Mouse (Mus musculus) cerebellum, postnatal 25 days (tissue): ENCODE results near the gene Vav1.
A peak's percentile ranks its signal among the peaks of the same experiment; 100 is the strongest.
"Not testable (repeated sequence)": the region's sequence is repeated elsewhere in the genome, so short reads cannot be mapped to it uniquely, and the experiment has no call there.

ENCODE experiments used
- DNase-seq, 2 experiments: peaks; one replicate each; pipeline ENCODE4 v3.0.0; 2021; ENCODE audit warnings: mixed read lengths in 2 of 2

Gene Vav1

DNA sequence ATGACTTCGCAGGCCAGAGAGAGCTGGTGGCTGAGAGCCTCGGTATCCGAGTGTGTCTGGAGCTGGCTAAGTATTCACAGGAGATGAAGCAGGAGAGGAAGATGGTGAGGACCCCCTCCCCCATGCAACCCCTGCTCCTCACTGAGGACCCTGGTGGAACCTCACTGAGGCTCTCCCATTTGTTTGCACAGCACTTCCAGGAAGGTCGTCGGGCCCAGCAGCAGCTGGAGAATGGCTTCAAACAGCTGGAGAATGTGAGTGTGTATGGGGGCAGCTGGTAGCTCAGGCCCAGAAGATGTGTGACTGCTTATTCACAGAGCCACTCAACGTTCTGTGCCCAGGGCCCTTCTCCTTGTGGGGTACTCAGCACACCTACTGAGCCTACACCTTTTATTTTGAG is 25.6 kb upstream of the Vav1 start:
- no peak for DNase-seq

DNA sequence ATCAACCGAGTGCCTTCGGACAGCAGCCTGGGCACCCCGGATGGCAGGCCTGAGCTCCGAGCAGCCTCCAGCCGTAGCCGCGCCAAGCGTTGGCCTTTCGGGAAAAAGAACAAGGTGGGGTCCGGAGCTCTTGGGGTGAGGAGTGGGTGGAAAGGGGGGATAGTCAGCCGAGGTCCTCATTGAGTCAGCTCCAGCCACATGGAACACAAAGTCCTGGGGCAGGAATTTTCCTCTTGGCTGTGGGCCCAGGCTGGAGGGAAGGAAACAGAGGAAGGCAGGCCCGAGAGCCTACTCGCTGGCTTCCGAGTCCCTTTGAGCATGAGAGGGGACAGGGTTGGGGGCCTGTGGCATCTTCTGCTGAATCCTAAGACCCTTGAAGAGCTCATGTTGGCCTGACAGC is 23.5 kb upstream of the Vav1 start:
- DNase-seq = no peak

DNA sequence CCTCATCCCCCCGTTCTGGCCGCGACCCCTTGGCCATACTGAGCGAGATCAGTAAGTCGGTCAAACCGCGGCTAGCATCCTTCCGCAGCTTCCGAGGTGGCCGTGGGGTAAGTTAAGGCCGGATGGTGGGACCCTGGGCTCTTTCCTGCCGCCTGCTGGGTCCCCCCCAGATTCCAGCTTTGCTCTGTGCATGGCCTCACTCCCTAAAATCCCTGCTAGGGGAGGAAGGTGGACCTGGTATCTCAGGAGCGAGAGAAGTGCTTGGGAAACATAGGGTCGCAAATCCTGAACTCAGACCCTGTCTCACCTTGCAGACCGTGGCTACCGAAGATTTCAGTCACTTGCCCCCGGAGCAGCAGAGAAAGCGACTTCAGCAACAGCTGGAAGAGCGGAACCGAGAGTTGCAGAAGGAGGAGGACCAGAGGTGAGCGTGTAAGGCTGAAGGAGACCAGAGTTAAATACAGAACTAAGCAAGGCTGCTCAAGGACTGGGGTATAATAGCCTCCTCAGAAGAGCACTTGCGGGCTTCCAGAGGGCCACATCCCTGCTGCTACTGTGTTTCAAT is 21.9 kb upstream of the Vav1 start:
- DNase-seq = no peak

DNA sequence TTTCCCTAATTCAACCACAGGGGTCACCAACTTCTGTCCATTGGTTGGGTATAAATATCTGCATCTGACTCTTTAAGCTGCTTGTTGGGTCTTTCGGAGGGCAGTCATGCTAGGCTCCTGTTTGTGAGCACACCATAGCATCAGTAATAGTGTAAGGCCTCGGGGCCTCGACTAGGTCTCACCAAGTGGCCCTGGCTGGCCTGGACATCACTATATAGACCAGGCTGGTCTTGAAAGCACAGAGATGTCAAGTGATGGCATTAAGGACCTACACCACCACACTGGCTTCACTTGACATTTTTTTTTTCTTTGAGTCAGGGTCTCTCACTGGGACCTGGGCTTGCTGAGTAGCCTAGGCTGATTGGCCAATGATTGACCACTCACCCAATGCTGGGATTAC is 20.7 kb upstream of the Vav1 start:
- no peak for DNase-seq

DNA sequence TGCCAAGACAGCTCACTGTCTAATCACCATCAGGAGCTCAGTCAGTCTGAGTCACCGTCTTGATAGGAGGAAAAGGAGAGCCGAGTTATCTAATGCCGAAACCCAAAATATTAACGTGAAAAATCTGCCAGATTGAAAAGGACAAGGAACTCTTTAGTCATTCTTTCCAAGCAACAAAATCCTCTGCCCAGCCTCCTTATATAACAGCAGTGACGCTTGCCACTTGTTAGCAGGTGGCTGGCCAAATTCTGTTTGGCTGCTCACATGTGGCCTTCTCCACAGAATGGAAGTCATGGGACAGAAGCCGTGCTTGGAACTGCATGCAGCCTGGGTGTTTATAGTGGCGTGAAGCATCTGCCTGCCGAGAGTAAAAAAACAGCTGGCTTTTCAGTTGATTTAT is 19.2 kb upstream of the Vav1 start:
- no peak for DNase-seq

DNA sequence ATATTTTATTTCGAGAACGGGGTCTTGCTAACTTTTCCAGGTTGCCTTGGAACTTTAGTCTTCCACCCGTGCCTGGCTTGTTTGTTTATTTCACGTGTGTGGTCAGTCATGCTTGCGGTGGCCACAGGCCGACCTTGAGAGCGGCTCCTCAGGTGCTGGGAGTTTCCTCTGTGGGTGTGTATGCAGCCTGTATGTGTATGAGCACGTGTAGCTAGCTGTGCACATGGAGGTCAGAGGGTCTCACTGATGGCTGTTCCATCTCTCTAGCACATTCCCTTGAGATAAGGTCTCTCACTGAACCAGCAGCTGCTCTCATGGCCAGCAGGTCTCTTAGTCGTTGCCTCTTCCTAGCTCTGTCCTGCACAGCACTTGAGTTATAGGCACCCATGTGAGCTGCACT is 18.5 kb upstream of the Vav1 start:
- no peak for DNase-seq

DNA sequence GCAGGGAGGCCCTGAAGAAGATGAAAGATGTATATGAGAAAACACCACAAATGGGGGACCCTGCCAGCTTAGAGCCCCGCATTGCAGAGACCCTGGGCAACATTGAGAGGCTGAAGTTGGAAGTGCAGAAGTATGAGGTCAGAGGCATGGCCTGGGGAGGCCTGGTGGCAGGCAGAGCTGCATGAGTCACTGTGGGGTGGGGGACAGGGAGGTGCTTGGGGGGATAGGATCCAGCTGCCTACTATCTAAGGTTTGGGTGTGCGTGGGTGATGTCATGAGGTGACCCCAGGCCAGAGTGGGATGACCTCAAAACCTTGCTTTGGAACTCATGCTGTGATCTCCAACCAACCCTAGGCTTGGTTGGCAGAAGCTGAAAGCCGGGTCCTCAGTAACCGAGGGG is 17.6 kb upstream of the Vav1 start:
- no peak for DNase-seq

DNA sequence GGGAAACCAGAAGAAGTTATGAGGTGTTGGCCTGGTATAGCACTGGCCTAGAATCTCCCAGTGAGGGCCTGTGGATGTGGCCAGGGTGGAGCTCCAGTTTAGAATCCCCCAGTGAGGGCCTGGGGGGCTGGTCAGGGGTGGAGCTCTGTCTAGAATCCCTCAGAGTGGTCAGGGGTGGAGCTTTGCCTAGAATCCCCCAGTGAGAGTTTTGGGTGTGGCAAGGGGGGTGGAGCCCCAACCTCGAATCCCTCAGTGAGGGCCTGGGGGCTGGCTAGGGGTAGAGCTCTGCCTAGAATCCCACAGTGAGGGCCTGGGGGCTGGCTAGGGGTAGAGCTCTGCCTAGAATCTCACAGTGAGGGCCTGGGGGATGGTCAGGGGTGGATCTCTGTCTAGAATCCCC is 17.1 kb upstream of the Vav1 start:
- DNase-seq = no peak

DNA sequence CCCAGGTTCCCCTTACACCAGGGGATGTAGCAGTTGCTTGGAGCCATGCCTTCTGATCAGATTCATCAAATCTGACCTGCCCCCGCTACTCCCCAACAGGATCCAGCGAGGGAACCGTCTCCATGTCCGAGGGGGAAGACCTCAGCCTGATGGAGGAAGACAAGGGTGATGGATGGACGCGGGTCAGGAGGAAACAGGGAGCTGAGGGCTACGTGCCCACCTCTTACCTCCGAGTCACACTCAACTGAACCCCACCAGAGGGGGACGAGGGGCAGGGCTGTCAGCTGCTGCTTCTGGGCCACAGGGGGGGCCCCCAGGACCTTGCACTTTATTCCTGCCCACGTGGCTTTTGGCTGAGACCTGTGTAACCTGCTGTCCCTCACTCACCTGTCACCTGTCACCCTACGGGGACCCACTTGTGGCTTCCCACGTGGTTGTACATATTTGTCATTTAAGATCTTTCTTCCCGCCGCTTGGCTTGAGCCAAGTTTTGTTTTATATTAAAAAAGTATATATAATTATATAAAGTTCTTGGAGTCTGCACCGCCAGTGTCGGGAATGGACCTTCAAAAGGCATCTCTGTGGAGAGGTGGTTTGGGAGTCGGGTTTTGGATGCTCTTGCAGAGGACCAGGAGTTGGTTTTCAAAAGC is 15.9 kb upstream of the Vav1 start:
- DNase-seq = no peak

DNA sequence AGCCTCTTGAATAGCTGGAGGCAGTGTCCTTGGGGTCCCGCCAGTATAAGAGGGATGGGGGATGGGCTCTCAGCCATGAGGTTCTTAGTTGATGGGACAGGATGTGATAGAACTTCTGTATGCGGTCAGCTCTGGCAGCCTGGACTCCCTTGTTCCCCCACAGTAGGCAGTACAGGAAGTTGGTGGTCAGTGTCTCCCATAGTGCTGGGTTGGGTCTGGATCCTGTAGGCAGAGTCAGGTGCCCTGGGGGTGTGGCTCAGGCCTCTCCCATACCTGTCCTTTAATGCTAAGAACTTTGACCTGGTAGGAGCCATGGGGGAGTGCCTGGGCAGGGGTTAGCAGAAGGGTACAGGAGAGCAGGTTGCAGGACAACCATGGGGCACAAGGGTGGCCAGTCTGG is 14.7 kb upstream of the Vav1 start:
- no peak for DNase-seq

DNA sequence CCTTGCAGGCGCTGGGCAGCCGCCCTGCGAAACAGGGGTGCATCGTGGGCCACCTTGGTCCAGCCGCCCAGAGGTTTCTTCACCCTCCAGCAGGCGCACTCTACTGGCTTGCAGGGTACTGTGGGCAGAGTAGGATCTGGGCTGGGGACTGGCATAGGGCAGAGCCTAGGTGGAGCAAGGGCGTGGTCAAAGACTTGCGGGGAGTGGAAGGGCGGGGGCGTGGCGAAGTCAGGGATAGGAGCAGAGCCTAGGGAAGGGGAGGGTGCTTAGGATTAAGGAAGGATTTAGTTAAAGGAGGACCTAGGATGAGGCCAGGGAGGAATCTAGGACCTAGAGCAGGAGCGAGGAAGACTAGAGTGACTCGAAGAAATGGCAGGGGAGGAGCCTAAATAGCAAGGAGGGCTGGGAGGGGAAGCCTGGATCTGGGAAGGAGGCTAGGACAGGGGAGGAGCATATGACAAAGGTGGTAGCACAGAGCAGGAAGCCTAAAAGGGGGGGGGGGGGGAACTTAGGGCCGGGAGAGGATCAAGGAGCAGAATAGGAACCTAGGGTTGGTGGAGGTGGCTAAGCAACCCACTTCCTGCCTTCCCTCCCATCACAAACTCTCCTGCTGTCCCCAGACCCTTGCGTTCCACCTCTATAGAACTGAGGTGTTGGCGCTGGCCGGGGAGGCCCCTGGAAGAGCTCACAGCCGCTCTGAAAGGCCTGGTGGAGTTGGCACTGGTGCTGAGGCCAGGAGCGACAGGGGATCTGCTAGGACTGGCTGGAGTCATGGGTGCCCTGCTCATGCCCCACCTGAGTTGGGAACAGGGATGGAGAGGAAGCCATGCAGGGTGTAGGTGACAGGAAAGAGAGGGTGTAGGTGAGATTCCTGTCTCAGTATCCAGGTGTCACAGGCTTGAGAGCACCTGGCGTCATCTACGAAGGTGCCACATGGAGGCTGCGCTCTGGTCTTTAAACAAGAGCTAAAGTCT is 13.6 kb upstream of the Vav1 start:
- peak; percentile 66 to 84 for DNase-seq

DNA sequence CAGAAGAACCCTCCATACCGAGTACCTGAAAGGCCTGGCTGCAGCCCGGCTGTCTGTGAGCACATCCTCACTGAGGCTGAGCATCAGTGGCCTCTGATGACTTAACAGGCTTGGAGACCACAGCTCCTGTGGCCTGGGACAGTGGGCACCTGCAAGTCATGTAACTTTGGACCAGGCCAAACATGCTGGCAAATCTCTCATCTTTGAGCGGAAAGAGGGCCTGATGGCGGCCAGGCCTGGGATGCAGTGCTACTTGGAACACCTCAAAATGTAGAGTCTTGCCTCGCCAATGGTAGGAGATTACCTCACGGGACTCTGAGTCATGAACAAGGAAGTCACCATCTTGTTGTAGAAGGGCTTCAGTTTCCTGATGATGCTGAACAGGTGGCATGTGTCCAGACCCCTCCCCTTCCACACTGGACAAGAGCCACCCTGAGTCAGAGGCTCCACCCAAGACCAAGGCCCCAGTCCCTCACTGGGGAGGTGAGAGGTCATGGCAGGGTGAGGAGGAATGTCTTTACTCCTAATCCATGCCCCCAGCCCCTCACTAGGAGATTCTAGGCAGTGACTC is 11.3 kb upstream of the Vav1 start:
- DNase-seq = no peak

DNA sequence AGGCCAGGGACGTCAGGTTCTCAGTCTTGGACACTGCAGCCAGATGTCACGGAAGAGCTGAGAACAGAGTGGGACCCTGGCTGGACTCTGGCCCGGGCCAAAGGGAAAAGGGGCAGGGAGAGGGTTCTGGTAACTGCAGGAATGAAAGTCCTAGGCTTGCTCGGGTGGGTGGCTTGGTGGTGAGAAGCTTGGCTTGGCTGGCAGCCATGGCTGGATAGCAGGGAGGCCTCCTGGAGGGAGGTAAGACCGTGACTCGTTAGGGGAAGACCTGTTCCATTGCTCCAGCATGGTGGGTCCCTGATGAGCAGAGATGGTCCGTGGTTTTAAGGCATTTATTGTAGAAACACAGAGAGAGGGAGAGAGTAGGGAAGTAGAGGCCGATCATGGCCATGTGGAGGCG is 7.6 kb upstream of the Vav1 start:
- DNase-seq = no peak

DNA sequence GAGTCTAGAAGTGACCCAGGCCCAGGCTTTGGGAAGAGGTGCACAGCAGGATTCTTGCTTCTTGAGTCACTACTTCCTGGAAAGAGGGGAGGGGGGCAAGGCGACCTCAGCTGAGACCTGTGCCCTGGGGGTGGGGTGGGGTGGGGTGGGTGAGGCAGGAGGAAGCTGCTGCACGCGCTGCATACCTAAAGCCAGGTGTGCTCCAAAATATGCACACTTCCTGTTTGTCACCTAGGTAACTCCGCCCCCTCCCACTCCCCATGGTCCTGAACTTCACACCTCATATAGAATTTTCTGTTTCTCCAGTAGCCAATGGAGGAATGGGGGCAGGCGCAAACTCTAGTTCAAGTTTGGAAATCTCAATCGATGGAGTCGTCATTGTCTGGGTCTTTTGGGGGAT is 5.1 kb upstream of the Vav1 start:
- DNase-seq = no peak

DNA sequence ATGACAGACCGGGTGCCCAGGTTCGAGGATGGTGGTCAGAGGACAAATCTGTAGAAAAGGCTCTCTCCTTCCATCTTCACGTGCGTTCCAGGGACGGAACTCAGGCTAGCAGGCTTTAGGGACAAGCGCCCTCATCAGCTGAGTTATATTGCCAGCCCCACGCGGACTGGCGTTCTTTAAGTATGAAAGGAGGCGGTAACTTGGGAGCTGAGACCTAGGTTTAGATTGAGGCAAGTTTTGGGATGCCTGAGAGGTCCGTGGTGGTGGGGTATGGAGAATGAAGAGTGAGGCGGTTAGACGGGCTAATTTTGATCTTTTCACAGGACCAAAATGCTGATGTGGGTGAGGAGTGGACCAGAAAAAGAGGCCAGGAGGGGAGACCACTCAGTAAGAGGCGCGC is 4.2 kb upstream of the Vav1 start:
- DNase-seq = peak in 1 of 2 experiments; percentile 25

DNA sequence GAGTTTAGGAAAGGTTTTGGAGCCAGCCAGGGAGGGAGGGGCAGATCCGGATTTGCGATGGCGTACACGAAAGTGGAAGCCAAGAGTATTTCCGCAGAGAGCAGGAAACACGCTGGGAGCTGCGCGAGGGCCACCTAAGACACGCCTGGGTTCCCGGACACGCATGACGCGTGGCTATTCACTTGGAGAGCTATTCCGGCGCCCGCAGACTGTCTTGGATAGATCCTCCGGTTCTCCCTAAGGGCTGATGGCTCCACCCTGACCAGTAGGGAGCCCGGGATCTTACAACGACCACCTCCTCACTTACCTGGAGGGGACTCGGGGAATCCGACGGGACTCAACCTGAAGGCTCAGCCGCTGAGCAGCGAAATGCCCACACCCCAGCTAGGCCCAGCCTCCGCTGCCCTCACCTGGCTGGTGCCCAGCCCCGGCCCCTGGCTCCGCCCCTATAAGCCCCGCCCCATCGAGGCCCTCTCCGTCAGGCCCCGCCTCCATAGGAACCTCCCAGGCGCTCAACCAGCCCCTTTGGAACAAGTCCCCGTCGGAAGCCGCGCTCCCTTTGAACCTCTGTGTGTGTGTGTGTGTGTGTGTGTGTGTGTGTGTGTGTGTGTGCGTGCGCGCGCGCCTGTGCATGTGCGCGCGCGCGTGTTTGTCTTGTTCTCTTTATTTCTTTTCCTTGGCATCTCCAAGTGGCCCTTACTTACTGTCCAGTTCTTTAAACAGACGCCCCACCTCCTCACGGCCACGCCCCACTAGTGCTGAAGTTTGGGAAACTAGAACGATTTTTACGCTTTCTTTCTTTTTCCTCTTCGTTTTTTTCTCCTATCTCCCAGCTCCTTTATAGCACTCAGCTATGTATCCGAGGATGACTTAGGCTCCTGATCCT is 3.5 kb upstream of the Vav1 start:
- DNase-seq = peak; percentile 85 to 92

DNA sequence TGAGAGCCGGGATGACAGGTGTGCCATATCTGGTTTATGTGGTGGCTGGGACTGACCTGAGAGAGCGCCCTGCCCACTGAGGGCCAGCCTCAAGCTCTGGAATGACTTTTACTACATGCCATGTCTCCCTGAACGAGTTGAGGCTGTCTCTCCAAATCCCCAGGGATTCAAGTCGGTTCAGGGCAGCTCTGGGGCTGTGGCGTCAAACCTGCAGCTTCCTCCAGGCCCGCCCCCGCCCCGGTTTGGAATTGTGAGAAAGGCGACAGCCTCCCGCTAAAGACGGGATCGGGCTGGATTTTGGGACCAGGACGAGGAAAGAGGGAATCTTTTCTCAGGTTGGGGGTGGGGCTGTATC is 2.9 kb upstream of the Vav1 start:
- DNase-seq = peak; percentile 26 to 28

DNA sequence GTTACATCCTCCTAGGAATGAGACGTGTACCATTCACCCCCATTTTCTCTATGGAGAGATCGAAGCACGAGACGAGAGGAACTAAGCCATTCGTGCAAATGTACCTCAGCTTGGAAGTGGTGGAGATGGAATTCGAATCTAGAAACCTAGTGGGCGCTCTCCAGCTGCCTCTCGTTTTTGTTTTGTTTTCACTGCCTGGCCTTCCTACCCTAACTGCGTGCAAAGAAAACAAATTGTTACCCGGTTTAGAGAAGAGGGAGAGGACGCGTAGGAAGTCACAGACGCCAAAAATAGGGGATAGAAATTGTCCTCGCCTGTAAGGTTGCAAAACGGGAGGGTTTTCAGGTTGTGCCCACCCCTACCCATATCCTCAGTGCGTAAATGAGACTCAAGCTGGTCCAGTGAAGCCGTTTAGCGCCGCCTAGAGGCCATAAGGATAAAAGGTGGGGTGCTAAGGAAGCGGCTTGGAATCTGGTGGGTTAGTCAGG is 2.2 kb upstream of the Vav1 start:
- peak; percentile 78 to 83 for DNase-seq

DNA sequence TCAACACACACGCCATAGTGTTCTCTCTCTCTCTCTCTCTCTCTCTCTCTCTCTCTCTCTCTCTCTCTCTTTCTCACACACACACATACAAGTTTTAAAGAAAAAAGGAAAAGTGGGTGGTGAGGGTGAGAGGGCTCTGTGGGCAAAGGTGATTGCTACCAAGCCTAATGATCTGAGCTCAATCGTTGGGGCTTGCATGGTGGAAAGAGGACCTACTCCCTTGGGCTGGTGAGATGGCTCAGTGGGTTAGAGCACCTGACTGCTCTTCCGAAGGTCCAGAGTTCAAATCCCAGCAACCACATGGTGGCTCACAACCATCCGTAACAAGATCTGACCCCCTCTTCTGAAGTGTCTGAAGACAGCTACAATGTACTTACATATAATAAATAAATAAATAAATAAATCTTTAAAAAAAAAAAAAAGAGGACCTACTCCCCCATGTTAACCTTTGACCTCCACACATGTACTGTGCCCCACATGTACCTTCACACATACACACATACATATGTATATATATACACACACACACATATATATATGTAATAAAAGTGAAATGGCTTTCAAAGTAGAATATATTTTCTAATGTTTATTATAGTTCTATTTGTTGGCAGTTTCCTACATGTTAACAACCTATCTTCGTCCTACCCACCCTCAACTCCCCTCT is 1.2 kb upstream of the Vav1 start:
- not testable (repeated sequence) for DNase-seq

DNA sequence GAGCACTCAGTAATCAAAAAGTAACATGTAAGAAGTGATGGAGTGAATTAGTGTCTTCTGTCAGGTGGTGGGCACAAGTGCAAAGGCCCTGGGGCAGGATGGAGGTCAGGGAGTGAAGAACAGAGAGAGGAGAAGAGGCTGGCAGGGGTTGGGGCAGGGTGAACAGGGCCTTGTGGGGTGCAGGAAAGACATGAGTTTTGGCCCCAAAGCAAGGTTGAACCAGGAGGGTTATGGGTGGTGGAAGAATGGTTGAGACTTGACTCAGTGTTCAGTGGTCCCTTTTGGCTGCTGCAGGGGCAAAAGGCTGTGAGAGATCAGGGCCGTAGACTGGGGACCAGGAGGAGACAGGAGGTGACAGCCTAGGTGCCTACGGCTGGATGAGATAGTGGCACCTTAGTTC is 363 bp upstream of the Vav1 start:
- DNase-seq = no peak

DNA sequence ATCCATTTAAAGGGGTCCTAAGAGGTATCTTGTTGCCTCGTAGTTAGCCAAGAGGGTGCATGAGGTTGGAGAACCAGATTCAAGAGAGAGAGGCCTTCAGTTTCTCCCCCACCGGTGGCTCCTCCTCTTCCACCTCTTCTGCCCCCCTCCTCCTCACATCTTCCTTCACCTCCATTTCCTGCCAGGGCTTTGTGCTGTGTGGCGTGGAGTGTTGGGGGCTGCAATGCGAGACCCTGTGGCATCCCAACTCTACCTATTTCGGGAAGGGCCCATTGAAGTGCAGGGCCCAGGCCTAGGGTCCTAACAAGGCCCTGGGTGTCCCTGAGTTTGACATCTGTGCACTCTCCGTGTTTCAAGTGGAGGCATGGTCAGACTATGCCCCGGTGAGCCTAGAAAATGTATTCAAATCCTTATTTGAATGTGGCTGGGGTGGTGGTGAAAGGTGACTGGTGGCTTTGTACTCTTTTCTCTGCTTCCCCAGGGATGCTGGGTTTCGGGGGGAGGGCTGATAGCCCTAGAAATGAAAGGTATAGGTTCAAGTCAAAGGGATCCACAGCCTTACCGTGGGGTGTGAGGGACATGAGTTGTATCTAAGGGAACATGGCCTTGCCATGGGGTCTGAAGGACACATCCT is 808 bp downstream of the Vav1 start:
- no peak for DNase-seq

DNA sequence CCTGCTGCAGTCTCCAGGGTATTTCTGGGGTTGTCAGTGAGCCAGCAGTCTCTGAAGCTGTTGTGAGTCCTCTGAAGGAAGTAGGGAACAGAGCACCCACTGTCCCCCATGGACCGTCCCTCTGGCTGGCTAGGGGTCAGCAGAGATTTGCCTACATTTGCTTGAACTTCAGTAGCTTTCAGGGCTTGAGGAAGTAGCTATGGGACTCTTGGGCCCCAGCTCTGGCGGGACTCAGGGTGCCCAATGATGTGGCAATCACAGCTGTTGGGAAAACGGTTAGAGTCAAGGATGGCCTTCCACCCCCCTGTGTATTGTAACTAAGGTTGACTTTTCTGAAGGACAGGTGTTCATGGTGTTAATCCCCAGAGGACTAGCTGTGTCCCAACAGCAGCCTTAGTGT is 1.5 kb downstream of the Vav1 start:
- no peak for DNase-seq
